Mouse (Mus musculus) intestine, embryonic 16.5 days (tissue): ENCODE results near the gene Slc1a2. TPM values are rescaled to one million over a fixed set of nuclear protein-coding genes. Genes with fewer than 3 reads are reported as not detected.
A peak's percentile ranks its signal among the peaks of the same experiment; 100 is the strongest.

Source experiments
- ATAC-seq: fragments of 200-750 bp; cut with Nextera tagmentation; 2 replicates; pipeline ENCODE4 v1.8.0; 2017; ENCODE audit warnings: moderate TSS enrichment, moderate library complexity
- H3K27ac ChIP-seq: fragments of 300-500 bp; sonication (generic); 2 replicates; pipeline ENCODE4 v1.5.1; 2014; ENCODE audit warnings: mild to moderate bottlenecking, low read length
- H3K27me3 ChIP-seq: fragments of 300-500 bp; sonication (generic); replicated peaks from 2 replicates; pipeline ENCODE4 v1.6.1; 2014; ENCODE audit warnings: low read length, control low read depth, mixed read lengths; ENCODE audit not compliant: control insufficient read depth, insufficient read depth
- H3K36me3 ChIP-seq: fragments of 300-500 bp; sonication (generic); 2 replicates; pipeline ENCODE4 v1.6.1; 2014; ENCODE audit warnings: low read length, control low read depth; ENCODE audit not compliant: control insufficient read depth, insufficient read depth
- H3K4me1 ChIP-seq: fragments of 300-500 bp; sonication (generic); 2 replicates; pipeline ENCODE4 v1.6.1; 2014; ENCODE audit warnings: low read length, control low read depth, mixed read lengths; ENCODE audit not compliant: control insufficient read depth, insufficient read depth
- H3K4me2 ChIP-seq: fragments of 300-500 bp; sonication (generic); 2 replicates; pipeline ENCODE4 v1.6.1; 2014; ENCODE audit warnings: low read depth, low read length, control low read depth
- H3K4me3 ChIP-seq: fragments of 300-500 bp; sonication (generic); 2 replicates; pipeline ENCODE4 v1.5.1; 2014; ENCODE audit warnings: mild to moderate bottlenecking, low read length
- H3K9ac ChIP-seq: fragments of 300-500 bp; sonication (generic); 2 replicates; pipeline ENCODE4 v1.6.1; 2014; ENCODE audit warnings: low read depth, low read length
- H3K9me3 ChIP-seq: fragments of 300-500 bp; sonication (generic); 2 replicates; pipeline ENCODE4 v1.6.1; 2016; ENCODE audit warnings: low read length, control low read depth; ENCODE audit not compliant: control insufficient read depth
- WGBS: fragments of 180-500 bp; shearing (Covaris S2); extraction: QIAGEN DNeasy Blood & Tissue Kit; methylation state at CpG from one replicate; pipeline ENCODE4 v1.1.7; 2014; 5-methylcytosine and 5-hydroxymethylcytosine counted together
- polyA plus RNA-seq: library from polyadenylated mRNA; unstranded; fragments of >200 nt; fragmentation: Nextera tagmentation; extraction: Ambion mirVana; gene quantifications from 2 replicates; pipeline ENCODE4 v1.2.1, GENCODE M21; 2015

The Slc1a2 gene
- 0.13 and 0.26 TPM in 2 replicates for polyA plus RNA-seq

GRCm38 (mm10) chr2:102658163-102658660 lies at the start of gene Slc1a2:
Gene Slc1a2 (plus strand): TSS chr2:102658659.
- Histone ChIP-seq H3K9ac (peak within 1 kb of the TSS; percentile 57), H3K4me2 (peak within 1 kb of the TSS; percentile 98), H3K36me3 (no peaks in the 10 kb centered on the region), H3K27ac (no peak within 1 kb of the TSS), H3K9me3 (no peaks in the 10 kb centered on the region), H3K4me1 (peaks cover 6% of the 10 kb centered on the region; the same call in 1 of the 2 replicates), H3K27me3 (peaks cover 20% of the 10 kb centered on the region), H3K4me3 (peak within 1 kb of the TSS; percentile 64)
- WGBS, result 1% methylated on average over 20 of the region's 20 CpGs
- ATAC-seq, result peak; percentile 36; the same call in 1 of the 2 replicates

DNA sequence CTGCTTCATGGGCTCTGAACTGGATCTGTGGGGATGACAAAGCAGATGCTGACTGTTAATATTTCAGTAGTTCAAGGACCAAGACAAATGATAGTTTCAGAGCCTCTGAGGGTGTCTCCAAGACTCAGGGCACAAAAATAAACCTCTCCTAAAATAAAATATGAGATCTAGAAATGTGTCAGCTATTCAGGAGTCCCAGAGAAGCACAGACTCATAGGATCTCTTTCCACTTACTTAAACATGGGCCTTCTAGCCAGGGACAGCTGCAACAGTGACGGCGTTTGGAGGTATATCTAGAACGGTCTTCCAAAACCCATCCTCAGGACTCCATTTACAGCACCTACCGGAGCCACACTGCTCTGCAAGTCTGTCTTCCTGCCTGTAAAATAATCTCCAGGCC lies 48.0 kb upstream of the Slc1a2 start:
- Histone ChIP-seq H3K27ac (no peak overlapping the region), H3K9ac (no peak overlapping the region), H3K36me3 (no peaks in the 10 kb centered on the region), H3K4me3 (no peak overlapping the region), H3K4me2 (no peak overlapping the region), H3K27me3 (no peaks in the 10 kb centered on the region), H3K4me1 (no peaks in the 10 kb centered on the region), H3K9me3 (no peaks in the 10 kb centered on the region)
- ATAC-seq, result no peak
- WGBS, result 97% methylated on average over 4 of the region's 4 CpGs

DNA sequence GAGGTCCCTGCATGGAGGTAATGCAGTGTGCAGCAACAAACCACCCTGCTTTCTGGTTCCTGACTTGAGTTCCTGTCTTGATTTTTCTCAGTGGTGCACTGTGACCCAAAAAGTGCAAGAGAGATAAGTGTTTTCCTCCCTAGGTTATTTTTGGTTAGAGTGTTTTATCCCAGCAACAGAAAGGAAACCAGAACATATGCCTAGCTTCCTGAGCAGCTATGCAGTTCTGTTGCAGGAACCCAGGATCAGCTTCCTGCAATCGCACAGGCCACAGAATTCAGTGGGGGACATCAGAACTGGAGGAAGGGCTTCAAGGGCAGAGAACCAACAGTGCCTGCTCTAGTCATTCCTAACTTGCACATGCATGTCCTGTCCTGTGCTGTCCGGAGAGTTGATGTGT lies 41.8 kb upstream of the Slc1a2 start:
- Histone ChIP-seq H3K9ac (no peak overlapping the region), H3K36me3 (no peaks in the 10 kb centered on the region), H3K27me3 (no peaks in the 10 kb centered on the region), H3K4me1 (no peaks in the 10 kb centered on the region), H3K9me3 (no peaks in the 10 kb centered on the region), H3K27ac (no peak overlapping the region), H3K4me3 (no peak overlapping the region), H3K4me2 (no peak overlapping the region)
- 65% methylated on average over 2 of the region's 2 CpGs for WGBS
- no peak for ATAC-seq

DNA sequence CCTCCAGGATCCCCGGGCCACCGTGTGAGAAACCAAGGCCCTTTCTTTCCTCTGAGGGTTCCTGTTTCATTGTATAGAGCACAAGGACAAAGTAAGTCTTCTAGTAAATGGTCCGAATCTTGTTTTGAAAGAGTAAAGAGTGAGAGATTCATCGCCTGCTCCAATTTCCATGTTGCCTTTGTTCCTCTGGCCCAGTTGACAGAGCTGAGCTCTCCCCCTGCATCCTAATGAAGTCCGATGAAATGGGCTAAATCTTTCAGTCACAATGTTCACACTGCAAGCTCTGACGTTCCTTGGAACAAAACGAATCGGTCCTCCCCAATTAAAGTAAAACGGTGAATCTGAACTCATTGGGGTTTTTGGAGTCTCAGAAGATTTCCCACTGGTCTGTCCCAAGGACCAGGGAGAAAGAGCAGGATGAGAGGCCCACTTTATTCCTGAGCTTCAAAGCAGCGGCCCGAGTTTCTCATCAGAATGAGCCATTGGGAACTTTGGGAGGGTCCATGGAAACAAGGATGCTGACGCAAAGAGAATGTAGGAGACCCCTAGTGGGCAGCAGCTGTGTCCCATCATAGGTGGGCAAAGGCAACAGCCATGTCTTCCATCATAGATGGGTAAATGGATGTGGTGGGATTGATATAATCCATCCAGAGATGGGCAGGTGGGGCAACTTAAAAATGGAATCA lies 37.6 kb upstream of the Slc1a2 start:
- H3K4me3 ChIP-seq, result no peak overlapping the region

DNA sequence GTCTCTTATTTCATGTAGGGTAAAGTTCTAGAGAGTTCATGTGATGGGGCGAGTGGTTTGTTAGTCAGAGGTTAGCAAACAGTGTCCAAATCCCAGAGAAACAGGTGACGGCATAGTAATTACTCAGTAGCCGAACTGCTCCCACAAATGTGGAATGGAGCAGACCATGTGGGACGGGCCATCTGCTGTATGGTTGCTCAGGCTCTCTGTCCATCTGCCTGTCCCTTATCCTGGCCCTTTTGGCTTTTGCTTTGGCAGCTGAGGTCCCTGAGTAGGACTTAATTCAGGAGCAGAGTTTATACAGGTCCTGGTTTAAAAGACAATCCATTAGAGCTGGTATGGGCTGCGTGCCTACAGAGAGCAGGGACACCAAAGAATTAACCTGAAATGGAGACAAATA lies 36.3 kb upstream of the Slc1a2 start:
- Histone ChIP-seq H3K4me1 (no peaks in the 10 kb centered on the region), H3K9ac (no peak overlapping the region), H3K9me3 (no peaks in the 10 kb centered on the region), H3K4me2 (no peak overlapping the region), H3K27ac (no peak overlapping the region), H3K27me3 (no peaks in the 10 kb centered on the region), H3K4me3 (no peak overlapping the region), H3K36me3 (no peaks in the 10 kb centered on the region)
- 84% methylated on average over 5 of the region's 5 CpGs for WGBS
- no peak for ATAC-seq

More for the DNA sequence above, 37.6 kb upstream of the Slc1a2 start:
- Histone ChIP-seq H3K4me2 (no peak overlapping the region), H3K36me3 (no peaks in the 10 kb centered on the region), H3K9ac (no peak overlapping the region), H3K27ac (no peak overlapping the region), H3K4me1 (no peaks in the 10 kb centered on the region), H3K27me3 (no peaks in the 10 kb centered on the region), H3K9me3 (no peaks in the 10 kb centered on the region)
- WGBS, result 83% methylated on average over 12 of the region's 12 CpGs
- no peak for ATAC-seq

DNA sequence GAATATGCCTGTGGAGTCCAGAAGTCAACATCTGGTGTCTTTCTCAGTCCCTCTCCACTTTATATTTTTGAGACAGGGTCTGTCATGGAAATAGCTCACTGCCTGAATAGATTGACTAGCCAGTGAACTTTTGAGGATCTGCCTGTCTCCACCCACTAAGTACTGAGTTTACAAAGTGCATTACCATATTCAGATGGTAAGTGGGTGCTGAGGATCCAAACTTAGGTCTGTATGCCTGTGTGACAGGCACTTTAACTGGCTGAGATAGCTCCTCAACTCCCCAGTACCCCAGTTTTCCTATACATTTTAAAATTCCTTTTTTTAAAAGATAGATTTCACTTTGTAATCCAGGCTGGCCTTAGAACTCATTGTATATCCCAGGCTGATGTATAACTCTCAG lies 35.5 kb upstream of the Slc1a2 start:
- Histone ChIP-seq H3K9me3 (no peaks in the 10 kb centered on the region), H3K36me3 (no peaks in the 10 kb centered on the region), H3K4me2 (no peak overlapping the region), H3K4me1 (no peaks in the 10 kb centered on the region), H3K4me3 (no peak overlapping the region), H3K27ac (no peak overlapping the region), H3K9ac (no peak overlapping the region), H3K27me3 (no peaks in the 10 kb centered on the region)
- ATAC-seq, result no peak

GRCm38 (mm10) chr2:102624538-102624937 lies 33.9 kb upstream of the Slc1a2 start:
- H3K27me3 ChIP-seq, result no peaks in the 10 kb centered on the region
- no peak overlapping the region for H3K4me3 ChIP-seq
- H3K36me3 ChIP-seq, result no peaks in the 10 kb centered on the region
- no peaks in the 10 kb centered on the region for H3K9me3 ChIP-seq
- H3K9ac ChIP-seq, result no peak overlapping the region
- H3K4me1 ChIP-seq, result no peaks in the 10 kb centered on the region
- no peak overlapping the region for H3K4me2 ChIP-seq
- WGBS, result 96% methylated on average over 1 of the region's 1 CpGs
- ATAC-seq, result no peak
- H3K27ac ChIP-seq, result no peak overlapping the region

DNA sequence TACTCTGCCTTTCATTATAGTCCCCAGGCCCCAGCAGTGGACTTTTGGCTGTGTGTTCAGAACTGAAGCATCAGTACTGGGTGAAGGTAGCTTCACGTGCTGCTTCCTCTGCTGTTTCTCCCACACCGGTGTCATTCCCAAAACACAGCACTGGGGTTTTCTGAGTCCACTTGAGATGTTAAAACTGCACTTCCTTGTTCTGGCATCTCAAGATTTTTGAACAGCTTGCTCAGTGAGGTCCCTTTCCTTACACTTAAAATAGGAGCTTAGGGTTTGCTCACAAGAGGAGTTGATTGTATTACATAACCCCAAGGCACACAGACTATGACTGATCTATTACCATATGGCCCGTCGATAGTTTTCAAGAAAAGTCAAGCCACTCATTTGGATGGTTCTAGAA lies 26.1 kb upstream of the Slc1a2 start:
- H3K9me3 ChIP-seq, result no peaks in the 10 kb centered on the region
- no peaks in the 10 kb centered on the region for H3K4me1 ChIP-seq
- no peak overlapping the region for H3K27ac ChIP-seq
- no peaks in the 10 kb centered on the region for H3K27me3 ChIP-seq
- H3K36me3 ChIP-seq, result no peaks in the 10 kb centered on the region
- no peak overlapping the region for H3K4me3 ChIP-seq
- H3K4me2 ChIP-seq, result no peak overlapping the region
- ATAC-seq, result no peak
- H3K9ac ChIP-seq, result no peak overlapping the region
- WGBS, result 91% methylated on average over 4 of the region's 4 CpGs

DNA sequence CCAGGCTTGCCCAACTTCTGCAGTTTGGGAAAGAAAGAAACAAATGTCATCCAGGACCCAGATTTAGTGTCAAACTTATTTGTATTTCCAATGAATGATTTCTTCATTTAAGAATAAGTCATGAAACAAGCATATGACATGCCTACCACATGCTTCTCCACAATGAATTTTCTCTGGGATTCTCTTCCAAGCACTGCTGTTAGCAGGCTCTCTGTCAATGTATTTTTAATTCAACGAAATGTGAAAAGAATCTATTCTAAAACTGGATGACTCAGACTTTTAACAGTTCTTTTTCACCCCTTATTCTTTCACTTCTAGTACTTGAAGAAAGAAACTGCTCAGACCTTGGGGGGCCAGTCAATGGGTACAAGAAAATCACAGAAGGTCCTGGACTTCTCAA lies 24.4 kb upstream of the Slc1a2 start:
- Histone ChIP-seq H3K36me3 (no peaks in the 10 kb centered on the region), H3K4me2 (no peak overlapping the region), H3K9me3 (no peaks in the 10 kb centered on the region), H3K4me3 (no peak overlapping the region), H3K27ac (no peak overlapping the region), H3K4me1 (no peaks in the 10 kb centered on the region), H3K9ac (no peak overlapping the region), H3K27me3 (no peaks in the 10 kb centered on the region)
- WGBS, result 91% methylated on average over 1 of the region's 1 CpGs
- ATAC-seq, result no peak
